Mouse (Mus musculus) heart, postnatal 0 days (tissue): ENCODE results near the gene Arrb1. TPM values are rescaled to one million over a fixed set of nuclear protein-coding genes. Genes with fewer than 3 reads are reported as not detected.

Experiments used
- ATAC-seq: fragments of 200-750 bp; cut with Nextera tagmentation; 2 replicates; pipeline ENCODE4 v1.8.0; 2017; ENCODE audit warnings: low read depth, moderate number of reproducible peaks, moderate library complexity; ENCODE audit not compliant: insufficient read depth
- DNase-seq: peaks from one replicate; pipeline ENCODE4 v3.0.0-alpha.2; 2016; ENCODE audit warnings: low spot score
- H3K27ac ChIP-seq: fragments of 300-500 bp; sonication (generic); 2 replicates; pipeline ENCODE4 v1.5.1; 2014; ENCODE audit warnings: low read depth, mild to moderate bottlenecking
- H3K27me3 ChIP-seq: fragments of 300-500 bp; sonication (generic); 2 replicates; pipeline ENCODE4 v1.6.1; 2014; ENCODE audit warnings: low read length, mixed read lengths; ENCODE audit not compliant: control insufficient read depth, insufficient read depth
- H3K36me3 ChIP-seq: fragments of 300-500 bp; sonication (generic); replicated peaks from 2 replicates; pipeline ENCODE4 v1.6.1; 2014; ENCODE audit warnings: low read length, mixed read lengths; ENCODE audit not compliant: control insufficient read depth, insufficient read depth
- H3K4me1 ChIP-seq: fragments of 300-500 bp; sonication (generic); 2 replicates; pipeline ENCODE4 v1.6.1; 2014; ENCODE audit warnings: antibody characterized with exemption; ENCODE audit not compliant: control insufficient read depth, insufficient read depth
- H3K4me2 ChIP-seq: fragments of 300-500 bp; sonication (generic); 2 replicates; pipeline ENCODE4 v1.6.1; 2014; ENCODE audit warnings: low read depth, mild to moderate bottlenecking, low read length, moderate library complexity
- H3K4me3 ChIP-seq: fragments of 300-500 bp; sonication (generic); 2 replicates; pipeline ENCODE4 v1.5.1; 2014; ENCODE audit warnings: low read depth, low read length
- H3K9ac ChIP-seq: fragments of 300-500 bp; sonication (generic); replicated peaks from 2 replicates; pipeline ENCODE4 v1.6.1; 2014; ENCODE audit warnings: low read depth, low read length, mixed read lengths
- H3K9me3 ChIP-seq: fragments of 300-500 bp; sonication (generic); replicated peaks from 2 replicates; pipeline ENCODE4 v1.6.1; 2016; ENCODE audit warnings: low read length; ENCODE audit not compliant: control insufficient read depth
- CTCF ChIP-seq: IDR thresholded peaks from 2 replicates; pipeline ENCODE4 v1.5.1; 2016; ENCODE audit warnings: antibody characterized with exemption, control low read depth, low read depth
- EP300 ChIP-seq: IDR thresholded peaks from 2 replicates; pipeline ENCODE4 v1.6.1; 2016; ENCODE audit warnings: antibody characterized with exemption, low read depth
- WGBS: fragments of 180-500 bp; shearing (Covaris S2); extraction: QIAGEN DNeasy Blood & Tissue Kit; methylation state at CpG from one replicate; pipeline ENCODE4 v1.1.7; 2014; 5-methylcytosine and 5-hydroxymethylcytosine counted together
- polyA plus RNA-seq: library from polyadenylated mRNA; unstranded; fragments of >200 nt; fragmentation: Nextera tagmentation; extraction: Ambion mirVana; gene quantifications from 2 replicates; pipeline ENCODE4 v1.2.1, GENCODE M21; 2015
- total RNA-seq: library from RNA; depleted of rRNA; stranded (reverse); fragments of >200 nt; gene quantifications from 2 replicates; pipeline ENCODE4 v1.2.3, GENCODE M21; 2014; ENCODE audit warnings: low replicate concordance

Gene Arrb1
- total and polyA plus RNA-seq, 2 experiments from 2014 or later = 3.3 to 23.8 TPM

DNA sequence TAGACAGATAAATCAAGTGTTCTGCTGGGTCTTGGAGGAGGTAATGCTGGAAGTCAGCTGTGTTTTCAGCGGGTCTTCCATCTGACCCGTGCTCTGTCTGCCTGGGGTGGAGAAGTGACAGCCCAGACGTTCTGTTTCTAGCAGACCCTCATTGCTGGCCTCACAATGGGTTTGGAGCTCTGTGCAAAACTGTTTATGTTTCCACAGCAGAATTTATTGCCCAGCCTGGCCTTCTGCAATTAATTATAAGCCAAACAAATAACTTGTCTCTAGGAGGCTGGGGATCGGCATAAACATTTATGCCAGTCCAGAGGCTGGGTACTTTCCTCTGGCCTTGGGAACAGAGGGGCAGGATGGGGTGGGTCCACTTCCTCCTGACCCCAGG, 18.6 kb downstream of the Arrb1 start:
- Histone ChIP-seq H3K36me3 (no peaks in the 10 kb centered on the region), H3K27ac (peak overlapping the region; percentile 18), H3K4me3 (no peak overlapping the region), H3K4me1 (peaks cover 5% of the 10 kb centered on the region; the same call in 1 of the 2 replicates), H3K9me3 (no peaks in the 10 kb centered on the region), H3K9ac (no peak overlapping the region), H3K4me2 (no peak overlapping the region), H3K27me3 (no peaks in the 10 kb centered on the region)
- ATAC-seq = no peak
- TF ChIP-seq CTCF (no peak), EP300 (no peak)
- 27% methylated on average over 4 of the region's 4 CpGs for WGBS
- DNase-seq = no peak

DNA sequence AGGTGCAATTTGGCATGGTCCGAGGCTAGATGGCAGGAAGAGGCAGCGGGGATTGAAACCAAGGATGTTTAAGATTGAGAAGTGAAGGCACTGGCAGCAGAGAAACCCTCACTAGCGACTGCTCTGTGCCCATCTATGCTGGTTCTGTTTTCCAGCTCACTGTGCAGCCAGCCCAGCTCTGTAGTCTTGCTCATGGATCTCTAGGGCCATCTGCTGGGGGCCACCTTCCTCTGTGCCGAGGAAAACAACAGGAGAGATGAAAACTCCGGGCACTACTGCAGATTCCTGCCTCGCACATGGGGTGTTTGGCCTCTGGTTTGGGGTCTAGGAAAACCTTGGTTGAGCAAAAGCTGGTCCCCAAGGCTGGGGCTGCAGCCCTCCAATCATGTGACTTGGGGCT, 20.6 kb downstream of the Arrb1 start:
- Histone ChIP-seq H3K27ac (no peak overlapping the region), H3K36me3 (no peaks in the 10 kb centered on the region), H3K9ac (no peak overlapping the region), H3K27me3 (no peaks in the 10 kb centered on the region), H3K4me3 (no peak overlapping the region), H3K4me2 (no peak overlapping the region), H3K9me3 (no peaks in the 10 kb centered on the region), H3K4me1 (peaks cover 5% of the 10 kb centered on the region; the same call in 1 of the 2 replicates)
- DNase-seq = no peak
- ATAC-seq = peak; percentile 58
- WGBS = 24% methylated on average over 6 of the region's 6 CpGs
- TF ChIP-seq CTCF (peak; percentile 95), EP300 (no peak)

DNA sequence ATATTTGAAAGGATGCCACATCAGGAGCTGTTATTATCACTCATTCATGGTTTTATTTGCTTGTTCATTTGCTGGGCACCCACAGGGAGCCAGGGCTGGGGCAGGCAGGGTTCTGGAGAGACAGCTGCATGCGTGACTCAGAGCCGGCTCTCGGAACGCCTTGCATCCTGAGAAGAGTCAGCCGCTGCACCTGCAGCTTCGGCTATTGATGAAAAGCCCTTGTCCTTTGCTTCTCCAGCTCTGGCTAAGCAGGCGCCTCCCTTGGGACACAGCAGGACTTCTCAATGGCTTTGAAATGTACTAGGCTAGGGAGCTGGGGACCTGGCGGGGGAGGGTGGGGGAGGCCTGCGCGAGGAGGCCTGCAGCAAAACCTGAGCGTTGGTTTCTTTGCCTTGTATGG, 23.8 kb downstream of the Arrb1 start:
- H3K4me3 ChIP-seq = no peak overlapping the region
- H3K27me3 ChIP-seq = no peaks in the 10 kb centered on the region
- H3K9ac ChIP-seq = no peak overlapping the region
- no peaks in the 10 kb centered on the region for H3K36me3 ChIP-seq
- no peak for ATAC-seq
- TF ChIP-seq EP300 (no peak), CTCF (no peak)
- DNase-seq = no peak
- no peak overlapping the region for H3K4me2 ChIP-seq
- H3K27ac ChIP-seq = no peak overlapping the region
- H3K9me3 ChIP-seq = no peaks in the 10 kb centered on the region
- 50% methylated on average over 11 of the region's 11 CpGs for WGBS
- H3K4me1 ChIP-seq = no peaks in the 10 kb centered on the region

DNA sequence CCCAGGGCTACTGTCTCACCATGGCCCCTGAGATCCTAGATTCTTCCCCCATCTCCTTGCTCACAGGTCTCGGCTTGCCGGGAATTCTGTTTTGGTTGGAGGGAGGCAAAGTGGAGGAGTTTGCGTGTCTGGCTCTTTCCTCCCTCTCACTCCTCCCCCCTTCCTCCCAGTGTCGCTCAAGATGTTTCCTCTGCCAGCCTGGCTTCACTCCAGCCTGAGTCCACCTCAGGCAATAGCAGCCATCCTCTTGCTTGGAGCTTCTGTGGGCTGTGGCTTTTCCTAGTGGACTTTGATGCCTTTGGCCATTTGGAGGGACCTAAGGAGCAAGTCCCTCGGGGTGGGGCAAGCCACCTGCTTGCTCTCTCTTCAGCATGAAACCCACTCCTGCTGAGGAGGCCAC, 27.2 kb downstream of the Arrb1 start:
- no peak for TF ChIP-seq CTCF
- no peak for TF ChIP-seq EP300
- DNase-seq (no peak), ATAC-seq (no peak)
- Histone ChIP-seq H3K27ac (no peak overlapping the region), H3K27me3 (no peaks in the 10 kb centered on the region), H3K4me1 (peaks cover 14% of the 10 kb centered on the region), H3K4me3 (no peak overlapping the region), H3K4me2 (no peak overlapping the region), H3K9ac (no peak overlapping the region), H3K9me3 (no peaks in the 10 kb centered on the region), H3K36me3 (no peaks in the 10 kb centered on the region)
- WGBS = 39% methylated on average over 5 of the region's 5 CpGs

DNA sequence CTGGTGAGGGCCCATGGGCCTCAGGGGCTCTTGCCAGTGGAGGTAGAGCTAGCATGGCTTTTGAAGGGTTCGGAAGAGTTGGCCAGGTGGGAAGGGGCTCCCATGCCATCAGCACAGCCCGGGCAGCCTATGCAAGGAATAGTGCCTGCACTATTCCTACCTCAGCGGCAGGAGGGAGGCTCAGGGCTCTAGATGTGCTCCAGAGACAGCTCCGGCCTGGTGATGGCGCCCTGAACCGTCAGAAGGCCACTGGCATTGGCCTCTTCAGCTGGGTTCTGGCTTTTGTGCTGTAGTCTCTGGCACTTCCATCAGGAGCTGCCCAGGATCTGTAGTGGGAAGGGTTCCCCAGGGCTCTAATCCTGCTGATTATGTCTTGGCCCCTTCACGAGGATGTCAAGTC, 28.0 kb downstream of the Arrb1 start:
- no peaks in the 10 kb centered on the region for H3K27me3 ChIP-seq
- 58% methylated on average over 7 of the region's 7 CpGs for WGBS
- peaks cover 14% of the 10 kb centered on the region for H3K4me1 ChIP-seq
- no peaks in the 10 kb centered on the region for H3K36me3 ChIP-seq
- no peak overlapping the region for H3K4me2 ChIP-seq
- H3K9ac ChIP-seq = no peak overlapping the region
- H3K27ac ChIP-seq = no peak overlapping the region
- TF ChIP-seq EP300 (no peak), CTCF (peak; percentile 10; the same call in 1 of the 2 replicates)
- no peak overlapping the region for H3K4me3 ChIP-seq
- no peak for DNase-seq
- no peaks in the 10 kb centered on the region for H3K9me3 ChIP-seq
- ATAC-seq = no peak

DNA sequence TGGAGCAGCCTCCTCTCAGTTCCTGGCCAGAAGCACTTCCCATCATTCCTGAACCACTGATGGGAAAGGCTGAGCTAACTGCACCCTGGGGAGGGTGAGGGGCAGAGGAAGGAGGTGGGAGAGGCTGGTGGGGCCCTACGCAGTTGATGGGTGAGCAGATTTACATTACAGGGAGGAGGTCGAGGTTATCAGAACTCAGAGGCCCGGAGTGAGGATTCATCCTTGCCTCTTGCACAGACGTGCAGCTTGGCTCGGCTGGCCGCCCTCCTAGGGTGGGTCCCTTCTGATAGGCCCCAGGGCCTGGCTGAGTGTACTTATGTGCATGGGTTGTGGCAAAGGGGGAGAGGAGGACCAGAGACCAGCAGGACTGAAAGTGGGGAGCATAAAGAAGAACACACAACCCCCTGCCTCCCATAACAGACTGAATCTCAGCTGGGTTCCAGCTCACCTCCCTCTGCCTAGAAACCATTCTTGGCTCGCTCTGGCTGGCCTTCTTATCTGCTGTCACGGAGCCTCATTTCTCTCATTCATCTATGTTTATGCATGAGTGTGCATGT, 30.1 kb downstream of the Arrb1 start:
- TF ChIP-seq CTCF = no peak
- TF ChIP-seq EP300 = no peak
- Histone ChIP-seq H3K4me3 (no peak overlapping the region), H3K9me3 (no peaks in the 10 kb centered on the region), H3K4me1 (peaks cover 14% of the 10 kb centered on the region), H3K27ac (0 out of 2 replicates have a peak overlapping the region, but pooled peaks have one; percentile 22), H3K9ac (no peak overlapping the region), H3K36me3 (no peaks in the 10 kb centered on the region), H3K4me2 (no peak overlapping the region), H3K27me3 (no peaks in the 10 kb centered on the region)
- ATAC-seq = peak; percentile 30; the same call in 1 of the 2 replicates
- DNase-seq = no peak
- 21% methylated on average over 8 of the region's 8 CpGs for WGBS
